Mouse (Mus musculus) forebrain, embryonic 16.5 days (tissue): Measurements from ENCODE around the gene Rad51b. TPM values are rescaled to one million over a fixed set of nuclear protein-coding genes. Genes with fewer than 3 reads are reported as not detected.

ENCODE experiments used
- ATAC-seq: fragments of 200-750 bp; cut with Nextera tagmentation; 2 replicates; pipeline ENCODE4 v1.8.0; 2017; ENCODE audit warnings: mild to moderate bottlenecking, moderate library complexity
- H3K27ac ChIP-seq: fragments of 300-500 bp; sonication (generic); 2 replicates; pipeline ENCODE4 v1.5.1; 2014; ENCODE audit warnings: low read length, control low read depth
- H3K27me3 ChIP-seq: fragments of 300-500 bp; sonication (generic); replicated peaks from 2 replicates; pipeline ENCODE4 v1.6.1; 2014; ENCODE audit warnings: low read length; ENCODE audit not compliant: control insufficient read depth, insufficient read depth
- H3K36me3 ChIP-seq: fragments of 300-500 bp; sonication (generic); 2 replicates; pipeline ENCODE4 v1.6.1; 2014; ENCODE audit not compliant: control insufficient read depth, insufficient read depth
- H3K4me1 ChIP-seq: fragments of 300-500 bp; sonication (generic); replicated peaks from 2 replicates; pipeline ENCODE4 v1.6.1; 2014; ENCODE audit warnings: low read length; ENCODE audit not compliant: control insufficient read depth, insufficient read depth
- H3K4me2 ChIP-seq: fragments of 300-500 bp; sonication (generic); 2 replicates; pipeline ENCODE4 v1.6.1; 2014; ENCODE audit warnings: mild to moderate bottlenecking, low read length, control low read depth
- H3K4me3 ChIP-seq: fragments of 300-500 bp; sonication (generic); replicated peaks from 2 replicates; pipeline ENCODE4 v1.5.1; 2014; ENCODE audit warnings: mild to moderate bottlenecking, low read length, control low read depth
- H3K9ac ChIP-seq: fragments of 300-500 bp; sonication (generic); replicated peaks from 2 replicates; pipeline ENCODE4 v1.6.1; 2014; ENCODE audit warnings: low read depth, low read length, control low read depth
- H3K9me3 ChIP-seq: fragments of 300-500 bp; sonication (generic); 2 replicates; pipeline ENCODE4 v1.6.1; 2016; ENCODE audit warnings: low read length; ENCODE audit not compliant: control insufficient read depth
- WGBS: fragments of 180-500 bp; shearing (Covaris S2); extraction: QIAGEN DNeasy Blood & Tissue Kit; methylation state at CpG from one replicate; pipeline ENCODE4 v1.1.7; 2014; 5-methylcytosine and 5-hydroxymethylcytosine counted together
- polyA plus RNA-seq: library from polyadenylated mRNA; unstranded; fragments of >200 nt; fragmentation: Nextera tagmentation; extraction: Ambion mirVana; gene quantifications from 2 replicates; pipeline ENCODE4 v1.2.1, GENCODE M21; 2015

The Rad51b gene
- polyA plus RNA-seq, 1 experiment from 2014 or later: 2.6 TPM

DNA sequence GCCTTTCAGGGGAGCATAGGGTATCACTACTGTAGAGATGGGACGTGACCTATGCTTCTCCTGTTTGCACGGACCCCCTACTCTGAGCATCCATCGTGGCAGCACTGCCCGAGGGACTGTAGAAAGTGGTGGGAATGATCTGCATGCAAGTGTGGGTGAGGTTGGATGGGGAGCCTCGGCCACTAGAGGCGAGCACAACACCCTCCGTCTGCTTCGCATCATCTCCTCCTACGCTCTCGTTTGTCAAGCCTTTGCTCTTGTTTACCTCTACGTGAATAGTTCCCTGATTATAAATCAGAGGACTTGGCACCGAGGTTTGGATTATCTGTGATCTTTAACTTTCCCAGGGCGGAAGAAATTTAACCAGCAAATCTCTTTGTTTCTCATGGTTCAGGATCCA lies 551.5 kb downstream of the Rad51b start:
- no peaks in the 10 kb centered on the region for H3K36me3 ChIP-seq
- no peak overlapping the region for H3K4me3 ChIP-seq
- no peak for ATAC-seq
- H3K9ac ChIP-seq: no peak overlapping the region
- no peak overlapping the region for H3K27ac ChIP-seq
- no peaks in the 10 kb centered on the region for H3K27me3 ChIP-seq
- no peaks in the 10 kb centered on the region for H3K9me3 ChIP-seq
- peaks cover 9% of the 10 kb centered on the region; the same call in 1 of the 2 replicates for H3K4me1 ChIP-seq
- H3K4me2 ChIP-seq: no peak overlapping the region
- WGBS: 55% methylated on average over 13 of the region's 13 CpGs

DNA sequence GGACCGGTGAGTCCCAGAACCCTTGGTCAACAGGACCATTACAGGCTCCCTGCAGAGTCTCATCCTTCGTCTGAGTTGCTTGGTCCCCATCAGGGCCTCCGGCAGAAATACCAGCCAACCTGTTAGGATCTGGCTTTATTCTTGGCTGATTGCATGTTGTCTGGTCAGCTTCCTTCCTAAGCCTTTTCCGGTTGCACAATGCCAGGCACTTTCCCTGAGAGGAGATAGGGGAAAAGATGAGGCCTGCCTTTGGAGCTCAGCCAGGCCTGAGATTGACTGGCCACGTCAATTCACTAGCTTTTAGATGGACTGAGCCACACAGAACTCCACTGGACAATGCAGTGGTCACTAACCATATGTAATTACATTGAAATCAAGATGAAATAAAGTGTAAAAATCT lies 552.9 kb downstream of the Rad51b start:
- no peak overlapping the region for H3K4me2 ChIP-seq
- no peaks in the 10 kb centered on the region for H3K27me3 ChIP-seq
- no peak for ATAC-seq
- H3K27ac ChIP-seq: no peak overlapping the region
- H3K4me1 ChIP-seq: peaks cover 7% of the 10 kb centered on the region; the same call in 1 of the 2 replicates
- H3K9me3 ChIP-seq: no peaks in the 10 kb centered on the region
- 82% methylated on average over 5 of the region's 5 CpGs for WGBS
- no peak overlapping the region for H3K9ac ChIP-seq
- H3K4me3 ChIP-seq: no peak overlapping the region
- no peaks in the 10 kb centered on the region for H3K36me3 ChIP-seq

GRCm38 (mm10) chr12:79851898-79852297 lies 554.8 kb downstream of the Rad51b start:
- Histone ChIP-seq H3K4me3 (no peak overlapping the region), H3K9me3 (no peaks in the 10 kb centered on the region), H3K4me1 (peaks cover 2% of the 10 kb centered on the region; the same call in 1 of the 2 replicates), H3K36me3 (no peaks in the 10 kb centered on the region), H3K4me2 (no peak overlapping the region), H3K27ac (no peak overlapping the region), H3K27me3 (no peaks in the 10 kb centered on the region), H3K9ac (no peak overlapping the region)
- no peak for ATAC-seq
- WGBS: 92% methylated on average over 8 of the region's 8 CpGs

DNA sequence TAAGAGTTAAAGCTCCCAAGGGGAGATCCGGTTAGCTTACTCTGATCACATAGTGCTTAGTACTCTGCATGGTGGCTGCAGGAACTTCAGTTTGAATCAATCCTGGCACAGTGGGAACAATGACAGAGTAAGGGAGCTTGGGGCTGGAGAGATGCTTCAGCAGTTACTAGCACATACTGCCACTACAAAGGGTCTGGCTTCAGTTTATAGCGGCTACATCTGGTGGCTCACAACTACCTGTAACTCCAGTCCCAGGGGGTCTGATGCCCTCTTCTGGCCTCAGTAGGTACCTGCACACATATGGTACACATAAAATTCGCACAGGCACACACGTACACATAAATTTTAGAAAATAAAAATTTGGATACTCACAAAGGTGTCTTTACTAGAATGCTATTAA lies 555.5 kb downstream of the Rad51b start:
- no peak overlapping the region for H3K4me2 ChIP-seq
- H3K9me3 ChIP-seq: no peaks in the 10 kb centered on the region
- no peaks in the 10 kb centered on the region for H3K27me3 ChIP-seq
- H3K4me1 ChIP-seq: no peaks in the 10 kb centered on the region
- no peak overlapping the region for H3K27ac ChIP-seq
- 96% methylated on average over 4 of the region's 4 CpGs for WGBS
- H3K36me3 ChIP-seq: no peaks in the 10 kb centered on the region
- H3K9ac ChIP-seq: no peak overlapping the region
- no peak for ATAC-seq
- H3K4me3 ChIP-seq: no peak overlapping the region

DNA sequence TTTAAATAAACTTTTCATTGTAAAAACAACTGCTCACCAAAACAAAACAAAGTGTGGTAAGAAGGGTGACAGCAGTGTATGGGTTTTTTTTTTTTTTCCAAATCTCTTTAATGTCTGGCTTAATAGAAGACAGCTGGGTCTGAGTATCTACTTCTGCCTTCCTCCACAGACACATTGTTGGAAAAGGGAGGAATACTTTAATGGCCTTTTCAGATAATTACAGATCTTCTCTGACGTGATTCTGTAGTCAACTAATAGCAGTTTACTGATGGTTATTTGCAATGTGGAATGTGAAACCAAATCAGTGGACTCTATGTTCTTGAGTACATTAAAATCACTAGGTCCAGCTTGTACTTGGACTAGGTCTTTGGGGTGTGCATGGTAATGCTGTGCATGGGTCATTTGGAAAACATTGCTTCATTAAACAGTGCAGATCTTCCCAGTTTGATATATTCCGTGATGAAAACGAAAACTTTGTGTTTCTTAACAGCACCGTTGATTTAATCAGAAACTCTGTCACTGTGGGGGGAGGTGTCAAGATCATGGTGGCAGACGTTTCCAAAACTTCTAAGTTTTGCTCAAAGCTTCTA lies 556.9 kb downstream of the Rad51b start:
- Histone ChIP-seq H3K4me3 (no peak overlapping the region), H3K9ac (no peak overlapping the region), H3K4me2 (no peak overlapping the region), H3K27me3 (no peaks in the 10 kb centered on the region), H3K27ac (no peak overlapping the region), H3K4me1 (no peaks in the 10 kb centered on the region), H3K36me3 (no peaks in the 10 kb centered on the region), H3K9me3 (no peaks in the 10 kb centered on the region)
- ATAC-seq: no peak
- 79% methylated on average over 5 of the region's 5 CpGs for WGBS

DNA sequence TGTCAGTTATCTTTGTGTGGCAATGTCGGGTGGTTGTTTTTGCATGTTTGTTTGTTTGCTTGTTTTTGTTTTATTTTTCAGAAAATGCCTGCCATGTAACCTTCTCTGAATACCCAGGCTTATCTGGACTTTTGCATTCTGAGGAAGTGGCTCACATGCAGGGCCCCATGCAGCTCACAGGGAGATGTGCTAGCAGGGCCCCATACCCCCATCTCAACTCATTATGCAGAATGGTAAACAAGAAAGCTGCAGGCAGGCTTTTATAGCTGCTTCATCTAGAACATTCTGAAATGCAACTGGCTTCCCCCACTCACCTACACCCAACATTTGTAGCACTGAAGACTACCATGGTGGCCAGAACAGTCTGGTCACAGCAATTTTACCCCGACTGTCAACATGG lies 557.4 kb downstream of the Rad51b start:
- WGBS: 96% methylated on average over 2 of the region's 2 CpGs
- ATAC-seq: no peak

DNA sequence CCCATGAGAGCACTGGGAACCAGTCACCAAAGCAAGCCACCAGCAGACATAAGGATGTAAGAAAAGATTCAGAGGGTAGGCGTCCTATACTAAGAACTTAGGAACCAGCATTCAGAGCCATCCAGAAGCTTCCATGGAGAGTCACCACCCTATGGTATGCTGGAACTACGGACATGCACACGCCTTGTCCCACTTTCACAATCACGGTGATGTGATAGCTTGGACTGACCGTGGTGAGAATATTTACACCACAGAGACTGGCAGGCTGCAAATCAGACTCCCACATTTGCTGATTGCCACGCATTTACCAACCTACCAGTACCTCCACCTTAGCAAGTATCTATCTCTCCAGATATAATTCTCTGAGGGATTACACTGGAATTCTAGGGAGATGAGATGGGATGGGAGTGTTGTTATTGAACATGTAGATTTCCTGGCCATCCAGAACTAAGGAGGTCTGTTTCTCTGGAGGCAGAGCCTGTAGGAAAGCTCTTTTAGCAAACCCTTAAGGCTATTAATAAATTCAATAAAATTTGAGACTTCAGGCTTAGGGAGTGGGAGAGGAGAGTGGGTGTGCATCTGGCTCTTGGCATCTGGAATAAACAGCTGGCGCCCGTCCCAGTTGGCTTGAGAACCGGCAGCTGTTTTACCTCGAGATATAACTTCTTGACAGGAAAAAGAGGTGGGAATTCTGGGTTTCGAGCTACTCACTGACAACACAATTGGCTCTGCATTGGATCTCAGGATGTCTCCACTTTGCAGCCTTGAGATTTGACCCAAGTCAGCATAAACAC lies 559.2 kb downstream of the Rad51b start:
- 79% methylated on average over 11 of the region's 11 CpGs for WGBS
- Histone ChIP-seq H3K36me3 (no peaks in the 10 kb centered on the region), H3K4me1 (no peaks in the 10 kb centered on the region), H3K27ac (no peak overlapping the region), H3K9me3 (no peaks in the 10 kb centered on the region), H3K9ac (no peak overlapping the region), H3K4me3 (no peak overlapping the region), H3K4me2 (no peak overlapping the region), H3K27me3 (no peaks in the 10 kb centered on the region)
- ATAC-seq: no peak

More for the DNA sequence above, 557.4 kb downstream of the Rad51b start:
- no peak overlapping the region for H3K4me2 ChIP-seq
- no peaks in the 10 kb centered on the region for H3K36me3 ChIP-seq
- no peak overlapping the region for H3K4me3 ChIP-seq
- no peaks in the 10 kb centered on the region for H3K27me3 ChIP-seq
- no peaks in the 10 kb centered on the region for H3K9me3 ChIP-seq
- H3K4me1 ChIP-seq: no peaks in the 10 kb centered on the region
- H3K9ac ChIP-seq: no peak overlapping the region
- no peak overlapping the region for H3K27ac ChIP-seq

- 74% methylated on average over 6 of the region's 6 CpGs for WGBS
- no peaks in the 10 kb centered on the region for H3K27me3 ChIP-seq
- no peaks in the 10 kb centered on the region for H3K4me1 ChIP-seq
- ATAC-seq: no peak
- no peak overlapping the region for H3K4me2 ChIP-seq
- H3K36me3 ChIP-seq: no peaks in the 10 kb centered on the region
- no peak overlapping the region for H3K4me3 ChIP-seq
- H3K9ac ChIP-seq: no peak overlapping the region
- no peak overlapping the region for H3K27ac ChIP-seq
- H3K9me3 ChIP-seq: no peaks in the 10 kb centered on the region
These were observed 560.6 kb downstream of the Rad51b start for GRCm38 (mm10) chr12:79857704-79858103.

DNA sequence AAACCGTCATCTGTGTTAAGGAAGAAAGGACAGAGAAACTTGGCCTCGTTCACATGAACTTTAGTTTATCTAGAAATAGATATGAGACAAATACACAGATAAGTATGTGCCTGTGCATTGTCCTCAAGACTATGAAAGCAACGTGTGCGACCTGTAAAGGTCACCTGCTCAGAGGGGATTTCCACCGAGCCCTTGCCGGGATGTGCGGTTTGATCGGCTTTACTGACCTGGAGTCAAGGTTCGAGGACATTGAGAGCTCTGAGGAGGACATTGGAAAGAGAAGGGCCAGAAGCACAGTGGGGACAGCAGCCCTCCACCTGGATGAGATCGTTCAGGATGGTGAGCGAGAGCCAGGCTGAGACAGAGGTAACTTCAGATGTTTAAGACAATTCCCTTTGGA lies 561.3 kb downstream of the Rad51b start:
- no peaks in the 10 kb centered on the region for H3K36me3 ChIP-seq
- H3K27ac ChIP-seq: no peak overlapping the region
- WGBS: 81% methylated on average over 11 of the region's 11 CpGs
- no peak overlapping the region for H3K4me2 ChIP-seq
- H3K9ac ChIP-seq: no peak overlapping the region
- no peaks in the 10 kb centered on the region for H3K9me3 ChIP-seq
- H3K4me1 ChIP-seq: no peaks in the 10 kb centered on the region
- no peak overlapping the region for H3K4me3 ChIP-seq
- H3K27me3 ChIP-seq: no peaks in the 10 kb centered on the region
- no peak for ATAC-seq
